Mouse (Mus musculus) frontal cortex, postnatal 10 days (tissue): ENCODE results near the gene Vps4a.
A peak's percentile ranks its signal among the peaks of the same experiment; 100 is the strongest.

Experiments used
- DNase-seq, 2 experiments: peaks; one replicate each; pipeline ENCODE4 v3.0.0; 2022; ENCODE audit warnings: low spot score in 2 of 2, mixed read lengths in 1 of 2

The Vps4a gene

GRCm38 (mm10) chr8:107048061-107048941, 17.3 kb downstream of the Vps4a start, which contains the start of gene Pdf:
Gene Pdf (minus strand): TSS chr8:107048614.
- DNase-seq, result peak; percentile 72 to 82

- no peak for DNase-seq
Observed at GRCm38 (mm10) chr8:107049480-107049879, 18.5 kb downstream of the Vps4a start.

GRCm38 (mm10) chr8:107052046-107052445, 21.0 kb downstream of the Vps4a start:
- no peak for DNase-seq

GRCm38 (mm10) chr8:107056076-107056972, 25.3 kb downstream of the Vps4a start, which contains the start of the genes Cog8 and Nip7:
Gene Cog8 (minus strand): TSS chr8:107056689.
Gene Nip7 (plus strand): TSS chr8:107056877.
- peak; percentile 95 for DNase-seq

- DNase-seq, result no peak
Observed at GRCm38 (mm10) chr8:107056973-107057369, 25.9 kb downstream of the Vps4a start.

- DNase-seq, result no peak
Observed at GRCm38 (mm10) chr8:107062613-107063012, 31.6 kb downstream of the Vps4a start.

GRCm38 (mm10) chr8:107065511-107066496, 34.8 kb downstream of the Vps4a start, which contains the start of gene Tmed6:
Gene Tmed6 (minus strand): TSS chr8:107065644.
- no peak for DNase-seq

GRCm38 (mm10) chr8:107073706-107074105, 42.7 kb downstream of the Vps4a start:
- no peak for DNase-seq

- DNase-seq, result no peak
Observed at GRCm38 (mm10) chr8:107074128-107074527, 43.1 kb downstream of the Vps4a start.

GRCm38 (mm10) chr8:107076239-107076888, 45.3 kb downstream of the Vps4a start:
- no peak for DNase-seq

GRCm38 (mm10) chr8:107085358-107085757, 54.3 kb downstream of the Vps4a start:
- no peak for DNase-seq

- DNase-seq, result no peak
Observed at GRCm38 (mm10) chr8:107086018-107086417, 55.0 kb downstream of the Vps4a start.

- DNase-seq, result no peak
Observed at GRCm38 (mm10) chr8:107088526-107089063, 57.6 kb downstream of the Vps4a start.

- no peak for DNase-seq
Observed at GRCm38 (mm10) chr8:107090531-107090930, 59.5 kb downstream of the Vps4a start.
